20 mouse cellular contexts compared by ENCODE assay signal in genomic region chr9:69327077-69327476, GRCm38 (mm10).
"Had no signal": no experiment of that assay in that cellular context is flagged by ENCODE, and none has a peak within 500 bp of the region (broad histone marks: within the 10 kb centered on the region; RNA-seq: fewer than 3 reads in every experiment).

No protein-coding gene starts in this region.

- DNase-seq: kidney, adult 18-20 months; kidney, postnatal 25 days; layer of hippocampus, adult 9-11 months; liver; lung, adult 2 months; lung, postnatal 14 days; retina, postnatal 1 day; right cerebral cortex, postnatal 25 days; spleen, adult 18-20 months; thymus, postnatal 25 days had no signal

- H3K9me3 ChIP-seq: limb, embryonic 10.5 days; liver, embryonic 15.5 days; midbrain, embryonic 13.5 days; neural tube, embryonic 13.5 days; stomach, embryonic 15.5 days had no signal

- H3K9ac ChIP-seq: limb, embryonic 13.5 days; liver, embryonic 15.5 days; midbrain, embryonic 13.5 days; neural tube, embryonic 13.5 days; stomach, embryonic 15.5 days had no signal

- ATAC-seq: midbrain, embryonic 13.5 days; midbrain, embryonic 16.5 days had no signal

- H3K27me3 ChIP-seq: liver, embryonic 15.5 days; midbrain, embryonic 13.5 days; neural tube, embryonic 13.5 days; stomach, embryonic 15.5 days had no signal

- H3K4me1 ChIP-seq: limb, embryonic 13.5 days; stomach, embryonic 15.5 days had no signal

- H3K4me2 ChIP-seq: limb, embryonic 13.5 days; liver, embryonic 15.5 days; midbrain, embryonic 13.5 days; neural tube, embryonic 13.5 days; stomach, embryonic 15.5 days had no signal

- H3K4me3 ChIP-seq: layer of hippocampus, adult 2 months; limb, embryonic 10.5 days; limb, embryonic 13.5 days; liver, embryonic 15.5 days; midbrain, embryonic 13.5 days; myocyte; neural tube, embryonic 13.5 days; stomach, embryonic 15.5 days had no signal

- H3K36me3 ChIP-seq: limb, embryonic 10.5 days; limb, embryonic 13.5 days; liver, embryonic 15.5 days; midbrain, embryonic 13.5 days; neural tube, embryonic 13.5 days; stomach, embryonic 15.5 days had no signal

- H3K27ac ChIP-seq: layer of hippocampus, adult 2 months; limb, embryonic 10.5 days; limb, embryonic 13.5 days; liver, embryonic 15.5 days; macrophage; midbrain, embryonic 13.5 days; neural tube, embryonic 13.5 days; stomach, embryonic 15.5 days had no signal
